Mouse (Mus musculus) ovary, adult 10 weeks (tissue): Measurements from ENCODE around the gene Gm20826. TPM values are rescaled to one million over a fixed set of nuclear protein-coding genes. Genes with fewer than 3 reads are reported as not detected.

ENCODE experiments used
- polyA plus RNA-seq: library from polyadenylated mRNA; stranded (reverse); fragments of 350-450 nt; fragmentation: Illumina TruSeq; extraction: RNeasy Lipid Tissue Mini Kit (QIAGEN cat#74804); gene quantifications from one replicate; pipeline ENCODE4 v1.2.3, GENCODE M21; 2014

Gene Gm20826
- not detected for polyA plus RNA-seq

GRCm38 (mm10) chrY:7638389-7638788, at the start of gene Gm20826:
Gene Gm20826 (minus strand): TSS chrY:7638489.

Other genes starting within 250 kb of the Gm20826 start
- gene Gm21788, start 233.5 kb downstream of the Gm20826 start, polyA plus RNA-seq = not detected
- gene Gm28576, start 84.5 kb upstream of the Gm20826 start, polyA plus RNA-seq = not detected